Comparison of ENCODE assay signal across 11 mouse cellular contexts in the genomic region with DNA sequence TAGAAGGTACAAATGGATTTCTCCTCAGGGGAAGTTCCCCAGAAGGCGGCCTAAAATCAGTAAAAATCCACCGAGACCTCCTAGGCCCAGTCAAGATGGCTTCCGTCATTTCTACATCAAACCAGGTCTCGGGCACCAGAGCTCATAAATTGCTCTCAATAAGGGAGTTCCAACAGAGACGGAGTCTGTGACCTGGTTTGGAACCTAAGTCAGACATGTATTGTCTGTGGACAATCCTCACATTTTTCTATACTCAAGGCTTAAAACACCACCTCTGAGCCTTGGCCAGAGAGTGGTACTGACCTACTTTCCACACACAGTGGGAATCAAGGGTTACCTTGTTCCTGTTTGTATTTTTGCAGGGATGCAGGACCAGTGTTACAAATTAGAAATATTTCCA. TPM values are rescaled to one million over a fixed set of nuclear protein-coding genes. Genes with fewer than 3 reads are reported as not detected.
A peak's percentile ranks its signal among the peaks of the same experiment; 100 is the strongest.
DNase-seq lines count a peak whose midpoint lies in the region; ATAC-seq lines count a peak whose summit lies in the region.
"Had no signal": no experiment of that assay in that cellular context is flagged by ENCODE, and none has a peak within 500 bp of the region (broad histone marks: within the 10 kb centered on the region; RNA-seq: fewer than 3 reads in every experiment).

No protein-coding gene starts in this region.

- DNase-seq in cerebellum, adult 8-10 months: peak; percentile 50
- no peak for DNase-seq in cerebellum, adult 18-20 months
- no peak for DNase-seq in neural tube, embryonic 11.5 days (ENCODE audit: low spot score)
- no peak for DNase-seq in neural tube, embryonic 10.5 days (ENCODE audit: extremely low spot score, low spot score)
- no peak for DNase-seq in adrenal gland, postnatal 4 days (ENCODE audit: low spot score in 2 of 2)
- no peak for DNase-seq in layer of hippocampus, postnatal 36 days

- H3K4me1 ChIP-seq in neural tube, embryonic 11.5 days (ENCODE audit: control insufficient read depth, insufficient read depth, low read length): peaks cover 56% of the 10 kb centered on the region
- peaks cover 63% of the 10 kb centered on the region for H3K4me1 ChIP-seq in hindbrain, embryonic 16.5 days (ENCODE audit: control insufficient read depth, insufficient read depth, low read depth, low read length)
- peaks cover 69% of the 10 kb centered on the region for H3K4me1 ChIP-seq in neural tube, embryonic 14.5 days (ENCODE audit: control insufficient read depth, insufficient read depth, low read length)

- peak overlapping the region; percentile 97 for H3K9ac ChIP-seq in neural tube, embryonic 11.5 days (ENCODE audit: low read length)
- peak overlapping the region; percentile 88; the same call in 1 of the 2 replicates for H3K9ac ChIP-seq in hindbrain, embryonic 16.5 days (ENCODE audit: low read depth, low read length)
- H3K9ac ChIP-seq in neural tube, embryonic 14.5 days (replicated peaks; ENCODE audit: low read depth, low read length): peak overlapping the region; percentile 95

- no peaks in the 10 kb centered on the region for H3K9me3 ChIP-seq in neural tube, embryonic 11.5 days (ENCODE audit: control insufficient read depth, low read length)
- no peaks in the 10 kb centered on the region for H3K9me3 ChIP-seq in hindbrain, embryonic 16.5 days (ENCODE audit: control insufficient read depth, low read length)
- H3K9me3 ChIP-seq in neural tube, embryonic 14.5 days (ENCODE audit: control insufficient read depth, low read length): no peaks in the 10 kb centered on the region
- H3K9me3 ChIP-seq: megakaryocyte, embryonic 14.5 days had no signal

- H3K27me3 ChIP-seq in neural tube, embryonic 11.5 days (ENCODE audit: control insufficient read depth, insufficient read depth, low read length): no peaks in the 10 kb centered on the region
- H3K27me3 ChIP-seq in hindbrain, embryonic 16.5 days (replicated peaks; ENCODE audit: control insufficient read depth, insufficient read depth, low read length): no peaks in the 10 kb centered on the region
- no peaks in the 10 kb centered on the region for H3K27me3 ChIP-seq in neural tube, embryonic 14.5 days (ENCODE audit: control insufficient read depth, insufficient read depth, low read length)
- H3K27me3 ChIP-seq: megakaryocyte, embryonic 14.5 days; Patski had no signal

- peak overlapping the region; percentile 100 for H3K27ac ChIP-seq in neural tube, embryonic 11.5 days (ENCODE audit: low read depth, low read length)
- peak overlapping the region; percentile 96 for H3K27ac ChIP-seq in hindbrain, embryonic 16.5 days (ENCODE audit: low read depth, low read length)
- H3K27ac ChIP-seq in neural tube, embryonic 14.5 days (ENCODE audit: low read depth, low read length): peak overlapping the region; percentile 96

- ATAC-seq in neural tube, embryonic 11.5 days (ENCODE audit: insufficient read depth, low FRiP score, low TSS enrichment): no peak
- ATAC-seq in hindbrain, embryonic 16.5 days: no peak
- ATAC-seq in neural tube, embryonic 14.5 days (ENCODE audit: low read depth): no peak
- ATAC-seq: Patski had no signal

- peak overlapping the region; percentile 82 for H3K4me3 ChIP-seq in neural tube, embryonic 11.5 days (ENCODE audit: low read depth, low read length)
- peak overlapping the region; percentile 69 for H3K4me3 ChIP-seq in hindbrain, embryonic 16.5 days (ENCODE audit: low read length)
- H3K4me3 ChIP-seq in neural tube, embryonic 14.5 days (ENCODE audit: low read depth, low read length): peak overlapping the region; percentile 58
- H3K4me3 ChIP-seq: megakaryocyte, embryonic 14.5 days had no signal

- peaks cover 7% of the 10 kb centered on the region for H3K36me3 ChIP-seq in neural tube, embryonic 11.5 days (ENCODE audit: control insufficient read depth, insufficient read depth, low read length)
- H3K36me3 ChIP-seq in hindbrain, embryonic 16.5 days (ENCODE audit: control insufficient read depth, insufficient read depth, low read length): peaks cover 12% of the 10 kb centered on the region
- peaks cover 7% of the 10 kb centered on the region for H3K36me3 ChIP-seq in neural tube, embryonic 14.5 days (ENCODE audit: control insufficient read depth, insufficient read depth, low read length)

- H3K4me2 ChIP-seq in neural tube, embryonic 11.5 days (ENCODE audit: low read depth): peak overlapping the region; percentile 51
- peak overlapping the region; percentile 65 for H3K4me2 ChIP-seq in hindbrain, embryonic 16.5 days (ENCODE audit: low read length)
- peak overlapping the region; percentile 64 for H3K4me2 ChIP-seq in neural tube, embryonic 14.5 days (ENCODE audit: low read depth, low read length)

- WGBS in neural tube, embryonic 11.5 days: 58% methylated on average over 5 of the region's 5 CpGs
- 16% methylated on average over 5 of the region's 5 CpGs for WGBS in hindbrain, embryonic 16.5 days
- 16% methylated on average over 5 of the region's 5 CpGs for WGBS in neural tube, embryonic 14.5 days

RNA-seq across cellular contexts. Expression of gene Tmem253, which starts 2.9 kb away (rescaled TPM):
- 0.61 and 1.6 TPM in 2 replicates for polyA plus RNA-seq in neural tube, embryonic 11.5 days (2014; fragmentation: Nextera tagmentation; extraction: Ambion mirVana)
- polyA plus RNA-seq in hindbrain, embryonic 16.5 days (2015; fragmentation: Nextera tagmentation; extraction: Ambion mirVana): 0.39 and 0.51 TPM in 2 replicates
- 0.47 and 0.66 TPM in 2 replicates for polyA plus RNA-seq in neural tube, embryonic 14.5 days (2014; fragmentation: Nextera tagmentation; extraction: Ambion mirVana)
- 1 to 10 TPM; 1.6 to 3.6 TPM for total RNA-seq in adrenal gland, postnatal 4 days (2021)
- total RNA-seq in layer of hippocampus, postnatal 36 days (2021): under 1 TPM in 1 of 2 experiments, not detected in 1; 0.65 TPM

RNA-seq across cellular contexts. Expression of gene Zfp219, which starts 8.0 kb away (rescaled TPM):
- polyA plus RNA-seq in neural tube, embryonic 11.5 days (2014; fragmentation: Nextera tagmentation; extraction: Ambion mirVana): 70.6 and 83.3 TPM in 2 replicates
- 23.7 and 28.0 TPM in 2 replicates for polyA plus RNA-seq in hindbrain, embryonic 16.5 days (2015; fragmentation: Nextera tagmentation; extraction: Ambion mirVana)
- 24.1 and 27.4 TPM in 2 replicates for polyA plus RNA-seq in neural tube, embryonic 14.5 days (2014; fragmentation: Nextera tagmentation; extraction: Ambion mirVana)
- 10 to 100 TPM; 84.4 to 84.6 TPM for total RNA-seq in adrenal gland, postnatal 4 days (2021)
- total RNA-seq in layer of hippocampus, postnatal 36 days (2021): 10 to 100 TPM; 42.5 to 44.4 TPM

RNA-seq across cellular contexts. Expression of gene Arhgef40, which starts 28.0 kb away (rescaled TPM):
- 76.7 and 77.2 TPM in 2 replicates for polyA plus RNA-seq in neural tube, embryonic 11.5 days (2014; fragmentation: Nextera tagmentation; extraction: Ambion mirVana)
- polyA plus RNA-seq in hindbrain, embryonic 16.5 days (2015; fragmentation: Nextera tagmentation; extraction: Ambion mirVana): 63.4 and 74.4 TPM in 2 replicates
- 66.5 and 73.8 TPM in 2 replicates for polyA plus RNA-seq in neural tube, embryonic 14.5 days (2014; fragmentation: Nextera tagmentation; extraction: Ambion mirVana)
- total RNA-seq in adrenal gland, postnatal 4 days (2021): 100 to 1,000 TPM; 102 to 110 TPM
- total RNA-seq in layer of hippocampus, postnatal 36 days (2021): 10 to 100 TPM; 31.4 to 39.9 TPM

RNA-seq across cellular contexts. Expression of gene Olfr221, which starts 29.7 kb away (rescaled TPM):
- polyA plus RNA-seq in neural tube, embryonic 11.5 days (2014; fragmentation: Nextera tagmentation; extraction: Ambion mirVana): not detected in 2 replicates
- not detected in 2 replicates for polyA plus RNA-seq in hindbrain, embryonic 16.5 days (2015; fragmentation: Nextera tagmentation; extraction: Ambion mirVana)
- polyA plus RNA-seq in neural tube, embryonic 14.5 days (2014; fragmentation: Nextera tagmentation; extraction: Ambion mirVana): not detected in 2 replicates
- total RNA-seq in adrenal gland, postnatal 4 days (2021): not detected
- total RNA-seq in layer of hippocampus, postnatal 36 days (2021): not detected
- polyA plus RNA-seq: limb, embryonic 14.5 days; Patski had no signal
